Mouse (Mus musculus) gonadal fat pad, adult 2 months (tissue): ENCODE measurements around the gene Ppm1j. TPM values are rescaled to one million over a fixed set of nuclear protein-coding genes. Genes with fewer than 3 reads are reported as not detected.

Source experiments
- DNase-seq: peaks from one replicate; pipeline ENCODE4 v3.0.0-alpha.2; 2012; ENCODE audit warnings: low read depth
- polyA plus RNA-seq: library from polyadenylated mRNA; depleted of rRNA; stranded (reverse); fragments of >200 nt; gene quantifications from 2 replicates; pipeline ENCODE4 v1.2.3, GENCODE M21; 2012

Gene Ppm1j
- polyA plus RNA-seq, 1 experiment = 6.7 TPM

- no peak for DNase-seq
Observed at GRCm38 (mm10) chr3:104783971-104784500, 3.2 kb downstream of the Ppm1j start.

- DNase-seq = no peak
Observed at GRCm38 (mm10) chr3:104785284-104785683, 4.4 kb downstream of the Ppm1j start.

- no peak for DNase-seq
Observed at GRCm38 (mm10) chr3:104788075-104788474, 7.2 kb downstream of the Ppm1j start, which contains the start of gene Rhoc. Rhoc (plus strand) TSS chr3:104788375.

- no peak for DNase-seq
Observed at GRCm38 (mm10) chr3:104788561-104789311, 7.9 kb downstream of the Ppm1j start.

- DNase-seq = no peak
Observed at GRCm38 (mm10) chr3:104789312-104789605, 8.4 kb downstream of the Ppm1j start.

- no peak for DNase-seq
Observed at GRCm38 (mm10) chr3:104789822-104790221, 9.0 kb downstream of the Ppm1j start.

GRCm38 (mm10) chr3:104790401-104790937 lies 9.6 kb downstream of the Ppm1j start:
- no peak for DNase-seq

- DNase-seq = no peak
Observed at GRCm38 (mm10) chr3:104791017-104791416, 10.2 kb downstream of the Ppm1j start.

- no peak for DNase-seq
Observed at GRCm38 (mm10) chr3:104791671-104792070, 10.8 kb downstream of the Ppm1j start.

- DNase-seq = no peak
Observed at GRCm38 (mm10) chr3:104792360-104793270, 11.8 kb downstream of the Ppm1j start.

- DNase-seq = no peak
Observed at GRCm38 (mm10) chr3:104793871-104794828, 13.3 kb downstream of the Ppm1j start.

- DNase-seq = no peak
Observed at GRCm38 (mm10) chr3:104794953-104795470, 14.2 kb downstream of the Ppm1j start.

GRCm38 (mm10) chr3:104795661-104796340 lies 14.9 kb downstream of the Ppm1j start:
- no peak for DNase-seq

- no peak for DNase-seq
Observed at GRCm38 (mm10) chr3:104796430-104797082, 15.7 kb downstream of the Ppm1j start.

- no peak for DNase-seq
Observed at GRCm38 (mm10) chr3:104800681-104801080, 19.8 kb downstream of the Ppm1j start.

GRCm38 (mm10) chr3:104801481-104801880 lies 20.6 kb downstream of the Ppm1j start:
- DNase-seq = no peak

GRCm38 (mm10) chr3:104804312-104804711 lies 23.5 kb downstream of the Ppm1j start:
- DNase-seq = no peak

- no peak for DNase-seq
Observed at GRCm38 (mm10) chr3:104805539-104805938, 24.7 kb downstream of the Ppm1j start.

GRCm38 (mm10) chr3:104811752-104812151 lies 30.9 kb downstream of the Ppm1j start:
- DNase-seq = no peak

GRCm38 (mm10) chr3:104812254-104812653 lies 31.4 kb downstream of the Ppm1j start:
- DNase-seq = no peak
